Mouse (Mus musculus) cerebellum, adult 11 months (tissue): ENCODE data around the gene Id3.

Experiments
- DNase-seq: peaks from one replicate; pipeline ENCODE4 v3.0.0; 2022

Id3 gene

DNA sequence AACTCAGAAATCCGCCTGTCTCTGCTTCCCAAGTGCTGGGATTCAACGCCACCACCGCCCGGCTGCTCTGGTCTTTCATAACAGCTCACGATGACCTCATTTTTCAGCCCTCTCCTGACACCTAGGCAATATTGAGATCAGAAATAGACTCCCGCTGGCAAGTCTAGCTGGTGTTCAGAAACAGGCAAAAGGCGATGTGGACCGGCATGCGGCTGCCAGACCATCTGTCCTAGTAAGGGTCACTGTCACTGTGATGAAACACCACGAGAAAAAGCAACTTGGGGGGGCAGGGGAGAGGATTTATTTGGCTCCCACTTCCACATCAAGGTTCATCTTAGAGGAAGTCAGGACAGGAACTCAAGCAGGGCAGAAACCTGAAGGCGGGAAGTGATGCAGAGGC, 17.8 kb upstream of the Id3 start:
- no peak for DNase-seq

DNA sequence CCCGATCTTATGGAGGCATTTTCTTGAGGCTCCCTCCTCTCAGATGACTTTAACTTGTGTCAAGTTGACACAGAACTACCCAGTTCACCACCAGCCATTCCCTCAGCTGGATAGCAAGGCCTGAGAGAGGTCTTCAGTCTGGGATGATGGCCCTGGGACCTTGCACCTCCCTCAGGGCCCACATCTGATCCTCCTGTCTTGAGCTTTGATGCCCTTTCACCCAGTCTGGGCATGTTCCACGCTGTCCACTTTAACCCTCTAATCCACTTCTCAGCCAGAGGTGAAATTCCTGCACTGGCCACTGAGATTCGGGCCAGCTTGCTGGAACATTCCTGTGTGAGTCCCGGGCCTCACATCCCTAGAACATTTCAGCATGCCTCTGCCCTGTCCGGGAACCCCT, 17.3 kb upstream of the Id3 start:
- no peak for DNase-seq

DNA sequence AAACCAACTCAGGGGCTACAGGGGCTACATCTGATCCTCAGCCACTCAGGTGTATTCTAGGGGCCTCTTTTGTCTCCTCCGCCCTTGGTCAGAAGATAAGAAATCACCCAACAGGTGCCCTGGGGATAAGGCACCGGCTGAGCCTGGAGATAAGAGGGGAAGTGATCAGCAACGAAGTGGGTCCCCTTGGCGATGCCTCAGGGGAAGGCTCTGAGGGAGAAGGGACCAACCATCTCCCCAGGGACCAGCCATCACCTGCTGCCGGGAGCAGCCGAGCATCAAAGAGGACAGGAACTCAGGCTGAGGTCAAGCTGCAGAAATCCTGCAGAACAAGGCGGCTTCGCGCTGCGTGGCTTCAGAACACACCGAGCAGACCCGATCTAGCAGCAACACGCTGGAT, 15.6 kb upstream of the Id3 start:
- DNase-seq = no peak

DNA sequence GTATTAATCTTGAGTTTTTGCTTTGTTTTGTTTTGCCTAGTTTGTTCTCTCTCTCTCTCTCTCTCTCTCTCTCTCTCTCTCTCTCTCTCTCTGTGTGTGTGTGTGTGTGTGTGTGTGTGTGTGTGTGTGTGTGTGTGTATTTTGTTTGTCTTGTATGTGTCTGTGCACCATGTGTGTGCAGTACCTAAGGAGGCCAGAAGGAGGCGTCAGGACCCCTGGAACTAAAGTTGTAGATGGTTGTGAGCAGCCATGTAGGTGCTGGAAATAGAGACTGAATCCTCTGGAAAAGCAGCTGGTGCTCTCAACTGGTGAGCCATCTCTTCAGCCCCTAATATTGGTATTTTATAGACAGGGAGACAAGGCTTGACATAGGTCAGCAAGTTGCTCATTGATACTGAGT, 13.5 kb upstream of the Id3 start:
- no peak for DNase-seq

DNA sequence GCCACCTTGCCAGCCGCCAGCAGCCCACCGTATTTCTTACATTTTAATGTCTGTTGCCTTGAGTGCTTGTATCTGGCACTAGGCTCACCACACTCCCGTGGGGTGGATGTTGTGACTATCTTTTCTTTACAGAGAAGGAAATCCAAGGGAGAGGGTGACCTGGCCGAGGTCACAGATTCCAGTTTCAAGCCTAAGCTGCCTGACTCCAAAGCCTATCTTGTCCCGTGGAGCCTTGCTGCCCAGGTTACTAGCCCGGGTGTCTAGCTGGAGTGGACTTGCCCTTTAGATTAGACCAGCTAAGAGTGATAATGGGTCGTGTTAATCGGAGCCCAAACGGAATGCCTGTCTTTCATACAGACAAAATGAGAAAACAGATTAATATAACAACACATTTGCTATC, 9.5 kb upstream of the Id3 start:
- DNase-seq = no peak

DNA sequence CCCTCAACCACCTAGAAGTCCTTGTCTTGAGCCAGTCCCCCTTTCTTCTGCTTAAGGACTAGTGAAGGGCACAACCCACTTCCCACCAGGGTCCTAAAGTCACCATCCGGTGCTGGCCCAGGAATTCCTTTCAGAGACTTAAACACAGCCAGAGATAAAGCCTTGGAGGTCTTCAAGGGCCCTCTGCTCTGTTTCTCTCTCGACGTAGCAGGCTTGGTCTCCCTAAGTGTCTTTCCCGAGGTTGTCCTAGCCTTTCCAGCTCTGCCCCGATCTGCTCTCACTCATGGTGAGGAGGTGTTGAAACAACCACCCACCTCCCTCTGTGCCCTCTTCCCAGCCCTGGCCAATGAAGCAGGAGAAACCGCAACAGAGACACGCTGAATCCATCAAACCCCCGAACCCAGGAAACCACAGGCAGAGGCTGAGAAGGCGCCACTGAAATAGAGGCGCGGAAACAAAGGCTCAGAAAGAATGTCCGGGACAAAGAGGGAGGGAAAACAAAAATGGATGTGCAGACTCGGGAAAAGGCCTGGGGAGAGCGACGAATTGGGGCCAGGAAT, 8.8 kb upstream of the Id3 start:
- DNase-seq = no peak

DNA sequence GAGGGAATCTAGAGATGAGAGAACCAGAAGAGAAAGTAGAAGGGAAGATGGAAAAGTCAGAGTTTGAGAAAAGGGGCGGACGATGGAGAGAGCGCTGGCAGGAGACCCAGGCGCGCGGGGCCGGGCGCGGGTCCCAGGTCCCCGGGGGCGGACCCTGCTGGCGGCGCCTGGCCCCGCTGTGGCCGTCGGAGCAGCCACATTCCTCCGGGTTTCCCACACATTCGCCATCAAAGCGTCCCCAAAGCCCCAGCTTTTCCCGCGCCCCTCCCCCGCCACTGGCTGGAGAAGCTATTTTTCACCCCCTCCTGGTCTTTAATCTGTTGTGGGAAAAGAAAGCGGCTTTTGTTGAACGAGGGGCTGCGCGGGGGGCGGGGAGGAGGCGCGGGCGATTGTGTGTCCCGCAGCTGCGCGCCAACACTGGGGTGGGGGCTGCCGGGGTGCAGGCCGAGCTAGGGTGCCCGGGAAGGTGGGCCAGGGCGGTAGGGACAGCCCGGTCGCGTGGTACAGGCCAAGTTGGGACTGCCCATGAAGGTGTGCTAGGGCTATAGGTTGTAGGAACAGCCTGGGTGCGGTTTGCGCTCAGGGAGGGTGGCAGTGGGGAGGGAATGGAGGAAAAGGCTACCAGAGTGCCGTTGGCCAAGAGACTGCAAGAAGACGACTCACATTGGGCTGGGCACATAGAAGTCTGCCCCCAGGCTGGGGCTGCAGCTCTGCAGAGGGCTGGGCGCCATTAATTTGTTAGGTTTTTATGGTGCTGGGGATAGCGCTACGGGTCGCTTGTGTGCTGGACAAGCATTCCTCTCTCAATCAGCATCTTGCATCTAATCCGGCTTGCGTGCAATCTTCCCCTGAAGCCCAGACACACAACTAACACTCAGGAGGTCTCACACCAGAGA, 8.1 kb upstream of the Id3 start:
- no peak for DNase-seq

DNA sequence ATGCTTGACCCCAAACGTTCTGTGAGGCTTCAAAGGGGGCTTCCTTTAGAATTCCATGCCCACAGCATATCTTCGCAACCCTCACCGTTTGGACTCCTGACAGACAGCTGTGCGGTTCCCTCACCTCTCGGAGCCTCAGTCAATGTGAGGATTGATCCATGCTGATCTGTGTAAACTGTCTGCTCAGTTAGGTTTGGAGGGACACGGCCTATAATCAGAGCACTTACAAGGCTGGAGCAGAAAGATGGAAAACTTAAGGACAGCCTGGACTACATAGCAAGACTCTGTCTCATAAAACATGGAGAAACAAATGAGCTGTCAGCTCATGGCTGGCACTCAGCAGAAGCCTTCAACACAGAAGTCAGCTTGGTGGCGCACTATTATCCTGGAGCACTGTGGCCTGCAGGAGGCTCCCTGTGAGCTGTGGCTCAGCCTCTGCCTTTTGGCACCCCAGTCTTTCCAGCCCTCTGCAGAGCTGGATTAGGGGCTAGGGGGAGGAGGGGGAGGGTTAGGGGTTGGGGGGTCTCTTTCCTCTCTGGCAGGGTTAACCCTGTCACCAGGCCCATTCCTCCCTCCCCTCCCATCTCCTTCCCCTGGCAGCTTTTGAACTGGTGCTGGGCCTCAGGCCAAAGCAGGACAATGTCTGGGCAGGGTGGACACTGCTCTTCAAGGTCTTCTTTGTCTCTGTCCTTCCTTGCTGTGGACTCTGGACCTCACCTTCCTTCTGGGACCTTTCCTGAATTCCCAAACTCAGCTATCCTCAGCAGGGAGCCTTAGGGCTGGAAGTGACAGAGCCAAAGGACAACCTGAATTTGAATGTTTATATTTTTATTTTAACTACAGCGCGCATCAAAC, 7.2 kb upstream of the Id3 start:
- DNase-seq = no peak

DNA sequence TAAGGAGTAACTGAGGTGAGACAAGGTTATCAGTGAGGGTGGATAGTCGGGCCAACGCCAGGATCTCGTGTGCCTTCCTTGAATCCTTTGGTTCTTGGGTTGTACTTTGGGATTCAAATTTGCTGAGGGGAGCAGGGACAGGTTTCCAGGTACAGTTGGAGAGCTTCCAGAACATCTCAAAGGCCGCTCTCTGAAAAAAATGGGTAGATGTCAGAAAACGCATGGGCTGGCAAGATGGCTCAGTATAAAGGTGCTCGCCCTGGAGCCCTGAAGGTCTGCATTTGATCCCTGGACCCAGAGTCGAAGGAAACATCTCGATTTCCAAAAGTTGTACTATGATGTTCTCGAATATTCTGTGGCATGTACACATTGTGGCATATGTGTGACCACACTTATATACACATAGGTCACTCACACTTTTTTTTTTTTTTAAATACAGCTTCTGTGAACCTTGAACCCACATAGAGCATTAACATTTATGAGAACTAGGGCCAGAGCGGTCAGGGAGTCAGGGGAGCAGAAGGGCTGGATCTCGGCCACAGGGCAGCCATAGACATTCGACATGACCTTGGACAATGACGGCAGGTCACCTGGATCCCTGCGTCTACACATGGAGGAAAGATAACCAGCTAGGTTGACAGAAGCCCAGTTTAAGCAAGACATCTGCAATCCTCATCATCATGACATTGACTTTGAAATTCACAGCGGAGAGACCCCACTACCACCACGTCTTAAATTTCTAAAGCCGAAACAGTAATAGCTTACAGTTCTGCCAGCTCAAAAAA, 3.8 kb upstream of the Id3 start:
- no peak for DNase-seq

DNA sequence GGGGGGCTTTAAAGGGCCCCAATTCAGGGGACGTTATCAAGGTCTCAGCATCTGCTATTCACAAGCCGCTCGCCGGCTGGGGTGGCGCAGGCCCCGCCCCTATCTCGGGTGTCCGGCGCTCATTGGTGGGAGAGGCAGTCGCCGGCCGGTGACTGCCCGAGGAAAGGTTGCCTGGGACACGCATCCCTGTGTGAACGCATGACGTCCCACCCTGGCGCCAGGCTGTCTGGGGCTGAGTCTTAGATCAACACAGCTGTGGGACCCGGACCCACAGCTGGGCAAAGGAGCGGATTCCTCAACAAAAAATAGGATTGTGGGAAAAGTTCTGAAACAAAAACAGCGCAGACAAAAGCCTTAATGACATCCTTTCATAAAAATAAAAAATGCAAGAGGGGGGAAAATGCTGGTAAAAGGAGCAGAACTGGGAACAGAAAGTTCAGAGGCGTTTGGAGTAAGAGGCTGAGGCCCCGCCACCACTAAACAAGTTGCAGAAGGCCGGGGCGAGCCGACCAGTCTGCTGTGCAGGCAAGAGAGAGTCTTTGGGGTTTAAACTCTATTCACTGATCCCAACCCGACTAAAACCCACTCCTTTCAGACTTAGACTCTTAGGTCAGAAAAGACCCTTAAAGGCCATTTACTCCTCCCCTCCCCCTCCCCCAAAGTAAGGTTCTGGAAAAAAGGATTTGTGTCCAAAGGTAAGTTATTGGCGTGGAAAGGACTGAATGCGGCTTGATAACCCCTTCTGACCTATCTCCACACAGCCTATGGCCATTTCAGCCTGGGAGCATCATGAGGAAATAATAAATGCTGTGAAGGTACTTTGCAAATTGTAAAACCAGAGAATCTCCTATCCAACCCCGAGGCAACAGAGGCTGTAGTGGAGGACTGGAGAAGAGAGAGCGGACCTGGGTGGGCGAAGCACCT, 2.7 kb upstream of the Id3 start:
- DNase-seq = no peak

DNA sequence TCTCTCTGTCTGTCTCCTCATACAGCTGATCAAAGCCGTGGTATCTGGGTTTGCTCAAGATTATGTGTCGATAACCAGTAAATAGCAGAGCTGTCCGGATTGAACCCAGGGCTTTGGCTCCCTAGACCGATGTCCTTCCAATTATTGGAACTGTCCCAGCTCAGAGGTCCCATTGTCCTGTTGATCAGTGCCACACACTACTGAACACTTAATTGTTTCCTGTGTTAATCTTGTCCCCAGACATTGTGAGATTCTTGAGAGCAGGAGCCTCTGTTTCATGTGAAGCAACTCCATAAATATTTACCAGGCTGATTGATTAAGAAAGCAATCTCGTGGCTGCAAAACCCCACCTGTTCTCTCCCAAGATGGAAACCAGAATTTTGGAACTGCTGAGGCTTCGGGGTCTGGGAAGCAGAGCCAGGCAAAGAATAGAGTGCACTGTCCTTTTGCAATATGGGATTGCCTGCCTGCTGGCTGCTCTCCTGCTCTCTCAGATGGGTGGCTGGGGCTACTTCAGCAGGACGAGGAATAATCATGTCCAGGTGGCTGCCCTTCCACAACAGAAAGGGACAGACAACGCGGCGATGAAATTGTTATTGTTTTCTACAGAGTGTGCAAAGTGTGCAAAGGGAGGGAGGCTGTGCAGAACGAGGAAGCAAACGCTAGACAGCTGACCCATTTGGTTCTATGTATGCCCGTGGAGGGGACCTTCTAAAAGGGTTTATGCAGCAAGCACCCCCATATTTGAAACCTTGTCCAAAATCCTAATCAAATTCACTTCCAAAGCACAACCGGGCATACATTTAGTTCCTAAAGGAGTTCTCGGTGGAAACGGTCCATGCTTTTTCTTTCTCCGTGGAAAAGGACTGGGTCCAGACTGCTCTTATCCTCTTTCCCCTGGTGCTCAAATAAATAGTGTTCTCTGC, 767 bp upstream of the Id3 start:
- DNase-seq = no peak

DNA sequence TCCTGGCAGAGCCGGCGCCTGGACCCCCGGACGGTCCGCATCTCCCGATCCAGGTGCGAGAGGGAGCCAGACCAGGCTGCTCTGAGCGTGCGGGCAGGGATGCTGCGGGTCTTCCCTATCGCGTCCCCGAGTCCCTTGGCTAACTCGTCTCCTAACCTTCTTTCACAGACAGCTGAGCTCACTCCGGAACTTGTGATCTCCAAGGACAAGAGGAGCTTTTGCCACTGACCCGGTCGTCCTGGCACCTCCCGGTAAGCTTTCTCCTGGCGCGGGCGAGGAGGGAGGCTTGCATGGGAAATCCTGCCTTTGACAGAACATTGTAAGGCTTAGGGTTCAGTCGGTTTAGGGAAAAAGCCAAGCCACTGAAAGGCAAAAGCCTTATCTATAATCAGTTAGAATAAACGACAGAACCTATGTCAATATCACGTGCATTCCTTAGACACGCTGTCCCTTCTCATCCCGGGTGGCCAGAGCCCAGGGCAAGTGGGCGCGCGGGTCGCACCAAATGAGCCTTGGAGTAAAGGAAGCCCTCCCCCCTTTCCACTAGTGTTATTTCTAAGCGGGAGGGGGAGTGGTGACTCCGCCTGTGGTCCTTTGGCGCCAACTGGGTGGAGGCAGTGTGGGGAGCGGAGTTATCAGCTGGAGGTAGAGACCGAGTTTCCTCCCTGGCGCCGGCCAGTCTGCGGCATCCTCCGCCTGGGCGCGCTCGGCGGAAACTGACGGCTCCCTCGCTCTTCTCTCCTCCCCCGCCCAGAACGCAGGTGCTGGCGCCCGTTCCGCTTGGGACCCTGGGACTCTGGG, 1.0 kb downstream of the Id3 start:
- no peak for DNase-seq

DNA sequence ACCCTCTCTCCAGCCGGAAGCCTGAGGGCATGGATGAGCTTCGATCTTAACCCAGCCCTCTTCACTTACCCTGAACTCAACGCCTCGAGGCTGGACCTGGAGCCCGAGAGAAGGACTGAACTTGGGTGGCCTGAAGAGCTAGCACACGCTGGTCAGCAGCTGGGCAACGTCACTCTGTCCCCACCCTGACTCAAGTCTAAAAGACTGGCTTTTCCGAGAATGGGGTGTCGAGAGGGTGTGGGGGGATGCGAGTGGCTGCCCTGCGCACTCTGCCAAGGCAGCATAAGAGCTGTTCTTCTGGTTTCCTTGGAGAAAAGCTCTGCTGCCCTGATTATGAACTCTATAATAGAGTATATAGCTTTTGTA, 1.6 kb downstream of the Id3 start:
- no peak for DNase-seq

DNA sequence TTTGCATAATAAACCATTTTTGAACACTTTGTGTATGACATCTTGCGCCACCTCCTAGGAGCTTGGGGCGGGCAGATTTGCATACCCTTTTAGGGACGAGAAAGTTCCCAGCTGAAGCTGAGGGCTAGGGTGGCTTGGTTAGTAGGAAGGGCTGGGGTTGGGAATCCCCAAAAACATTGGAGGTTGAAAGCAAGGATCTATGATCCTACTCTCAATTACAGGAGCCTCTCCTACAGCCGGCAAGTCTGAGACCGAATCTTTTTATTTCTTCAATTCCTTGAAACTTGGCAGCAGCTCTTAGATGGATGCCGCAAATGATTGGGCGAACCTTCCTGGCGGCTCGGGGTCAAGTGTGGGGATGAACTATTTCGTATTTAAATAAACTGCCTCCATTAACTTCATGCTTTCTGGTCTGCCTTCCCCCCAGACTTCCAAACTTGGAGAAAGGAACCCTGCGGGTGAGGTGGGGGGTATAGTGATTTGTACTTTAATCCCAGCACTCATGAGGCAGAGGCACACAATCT, 2.1 kb downstream of the Id3 start:
- DNase-seq = no peak

DNA sequence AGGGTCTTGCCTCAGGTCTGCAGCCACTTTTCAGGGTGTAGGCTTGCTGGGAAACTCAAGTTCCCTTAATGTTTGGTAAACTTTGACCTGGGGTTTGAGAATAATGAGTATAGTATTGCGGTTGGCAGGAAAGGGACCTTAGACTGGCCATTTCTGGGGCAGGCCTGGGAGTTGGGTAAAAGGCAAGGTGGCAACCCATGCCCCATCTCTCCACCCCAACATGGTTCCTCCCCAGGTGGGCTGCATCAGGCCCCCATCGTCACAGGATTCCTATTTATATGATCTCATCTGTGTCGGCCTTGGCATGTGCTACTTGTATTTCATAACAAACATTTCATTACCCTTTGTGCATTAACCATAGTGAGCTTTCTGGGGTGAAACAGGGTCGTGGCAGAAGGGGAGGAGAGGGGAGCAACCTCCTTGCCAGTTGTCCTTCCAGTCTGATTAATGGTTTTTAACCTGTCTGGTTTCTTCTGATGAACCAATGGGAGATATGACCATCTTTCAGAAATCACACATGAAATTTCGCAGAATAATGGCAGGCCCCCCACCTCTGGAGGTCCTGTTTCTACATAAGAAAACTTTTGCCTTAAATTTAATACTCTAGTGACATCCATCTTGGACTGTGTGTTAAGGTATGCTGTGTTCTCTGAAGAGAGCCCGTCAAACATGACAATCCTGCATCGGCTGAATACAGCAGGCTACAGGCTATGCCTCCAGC, 2.9 kb downstream of the Id3 start:
- DNase-seq = no peak

DNA sequence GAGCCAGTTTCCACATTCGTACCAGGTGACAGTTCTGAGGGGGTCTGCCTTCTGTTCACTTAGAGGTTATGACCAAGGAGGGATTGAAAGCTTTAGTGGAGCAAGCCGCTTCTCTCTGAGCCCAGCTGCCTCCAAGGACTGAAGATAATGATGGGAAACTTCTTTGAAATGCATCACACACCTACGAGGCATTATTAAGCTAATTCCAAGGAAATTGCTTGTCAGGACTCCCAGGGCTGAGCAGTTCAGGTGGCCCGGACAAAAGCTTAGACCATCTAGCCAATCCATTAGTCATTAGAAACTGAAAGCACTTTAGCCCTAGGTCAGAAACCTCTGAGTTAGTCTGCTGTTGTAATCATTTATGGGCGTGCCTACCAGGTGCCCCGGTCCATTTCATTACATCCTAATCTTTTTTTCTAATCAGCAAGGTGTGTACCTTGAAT, 3.4 kb downstream of the Id3 start:
- DNase-seq = no peak

DNA sequence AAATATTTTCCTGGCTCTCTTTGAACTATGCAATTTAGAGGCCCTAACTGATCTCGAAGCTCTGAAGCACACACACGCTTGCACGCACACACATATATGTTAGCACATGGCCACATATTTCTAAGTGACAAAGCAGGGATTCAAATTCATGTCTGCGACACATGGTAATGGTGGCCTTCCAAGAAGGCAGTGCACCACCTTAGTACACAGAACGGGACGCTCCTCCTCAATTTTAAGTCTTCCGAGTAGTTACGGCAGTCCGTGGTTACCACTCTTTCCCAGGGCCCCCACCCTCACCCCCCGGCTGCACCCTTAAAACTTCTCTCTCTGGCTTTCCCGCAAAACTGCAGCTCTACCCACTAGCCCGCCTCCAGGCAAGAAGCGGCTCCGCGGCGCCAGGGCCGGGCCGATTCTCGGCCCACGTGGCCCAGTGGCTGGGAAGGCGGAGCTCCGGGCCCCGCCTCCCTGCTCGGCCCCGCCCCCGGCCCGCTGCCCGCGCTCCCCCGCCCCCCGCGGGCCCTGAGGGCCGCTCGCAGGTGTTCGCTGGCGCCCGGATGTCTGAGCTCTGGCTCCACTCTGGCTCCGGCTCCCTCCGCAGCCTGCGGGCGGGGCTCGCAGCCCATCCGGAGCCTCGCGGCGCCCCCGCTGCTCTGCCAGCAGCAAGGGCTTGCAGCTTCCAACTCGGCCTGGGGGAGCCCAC, 4.3 kb downstream of the Id3 start:
- peak; percentile 28 for DNase-seq

DNA sequence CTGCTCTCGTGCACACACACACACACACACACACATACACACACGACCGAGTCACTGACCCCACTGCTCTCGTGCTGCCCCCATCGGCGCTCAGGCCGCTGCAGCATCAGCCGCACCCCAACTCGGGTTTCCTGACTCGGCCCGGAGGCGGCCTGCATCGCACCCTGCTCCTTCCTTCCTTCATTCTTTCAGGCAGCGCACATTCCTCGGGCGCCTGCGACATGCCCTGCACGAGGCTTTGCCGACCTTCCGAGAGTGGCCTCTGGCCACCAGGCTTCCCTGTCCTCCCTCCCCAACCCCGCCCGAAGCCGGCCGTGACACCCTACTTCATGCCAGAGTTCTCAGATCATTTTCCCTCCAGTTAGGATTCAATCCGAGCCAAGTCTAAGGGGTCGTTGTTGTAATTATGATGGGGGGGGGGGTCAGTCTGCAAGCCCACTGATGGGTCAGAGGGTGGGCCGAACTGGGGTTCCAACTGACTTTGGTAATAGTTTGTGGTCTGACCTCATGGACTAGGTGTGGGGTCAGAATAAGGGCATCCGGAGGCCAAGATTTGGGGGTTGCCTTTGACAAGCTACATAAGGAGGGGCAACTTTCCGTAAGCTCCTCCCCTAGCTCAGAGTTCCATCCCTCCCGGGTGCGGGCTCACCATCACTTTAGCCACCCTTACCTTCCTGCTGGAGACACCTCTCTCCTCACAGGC, 5.2 kb downstream of the Id3 start:
- no peak for DNase-seq
